Mouse (Mus musculus): ENCODE results near the gene Tbp. TPM values are rescaled to one million over a fixed set of nuclear protein-coding genes. Genes with fewer than 3 reads are reported as not detected.
A peak's percentile ranks its signal among the peaks of the same experiment; 100 is the strongest.

Gene Tbp
- polyA plus RNA-seq (2012; rRNA removed) (21.3 and 22.0 TPM in 2 replicates), polyA plus RNA-seq (2014; fragmentation: Nextera tagmentation; extraction: Ambion mirVana) (19.9 and 24.0 TPM in 2 replicates)

GRCm38 (mm10) chr17:15499656-15500394 lies at the start of gene Tbp, which contains the start of gene Psmb1:
Tbp (plus strand) TSS chr17:15499888.
Psmb1 (minus strand) TSS chr17:15499751.
- 0 out of 2 replicates have a peak, but pooled peaks have one; percentile 21 for TF ChIP-seq EP300 (IDR thresholded peaks at IDR 0.05; ENCODE audit: low read depth)
- TF ChIP-seq CTCF (IDR thresholded peaks at IDR 0.05; ENCODE audit: low read depth): no peak
- Histone ChIP-seq H3K9me3 (ENCODE audit: control insufficient read depth, low read length) (no peaks in the 10 kb centered on the region), H3K4me3 (ENCODE audit: insufficient read depth in 1 of 2, low read depth in 2 of 2, low read length in 2 of 2) (peak within 1 kb of the TSS; percentile 84 to 96), H3K4me2 (ENCODE audit: low read depth) (peak within 1 kb of the TSS; percentile 96), H3K36me3 (replicated peaks; ENCODE audit: control insufficient read depth, insufficient read depth, low read depth) (peaks cover 20% of the 10 kb centered on the region), H3K4me1 (replicated peaks; ENCODE audit: control insufficient read depth in 2 of 2, insufficient read depth in 2 of 2, low read length in 1 of 2) (peaks cover 20 to 26% of the 10 kb centered on the region in 2 experiments), H3K27ac (peak within 1 kb of the TSS; percentile 90), H3K9ac (replicated peaks) (peak within 1 kb of the TSS; percentile 95), H3K27me3 (ENCODE audit: control insufficient read depth, insufficient read depth, low read length) (no peaks in the 10 kb centered on the region)
- peak; percentile 96 for DNase-seq (ENCODE audit: low read depth in 3 of 3, low spot score in 3 of 3)
- ATAC-seq (ENCODE audit: insufficient read depth): peak; percentile 85
- WGBS (ENCODE audit: insufficient replicate concordance): under 1% methylated on average over 63 of the region's 63 CpGs

- Histone ChIP-seq H3K27me3 (ENCODE audit: control insufficient read depth, insufficient read depth, low read length) (no peaks in the 10 kb centered on the region), H3K4me1 (replicated peaks; ENCODE audit: control insufficient read depth in 2 of 2, insufficient read depth in 2 of 2, low read length in 1 of 2) (no peaks in the 10 kb centered on the region; a peak in 1 of 4 replicates), H3K9me3 (ENCODE audit: control insufficient read depth, low read length) (no peaks in the 10 kb centered on the region), H3K4me3 (ENCODE audit: insufficient read depth in 1 of 2, low read depth in 2 of 2, low read length in 2 of 2) (no peak overlapping the region), H3K36me3 (replicated peaks; ENCODE audit: control insufficient read depth, insufficient read depth, low read depth) (no peaks in the 10 kb centered on the region), H3K9ac (replicated peaks) (no peak overlapping the region), H3K27ac (no peak overlapping the region), H3K4me2 (ENCODE audit: low read depth) (no peak overlapping the region)
- no peak for TF ChIP-seq EP300 (IDR thresholded peaks at IDR 0.05; ENCODE audit: low read depth)
- no peak for TF ChIP-seq CTCF (IDR thresholded peaks at IDR 0.05; ENCODE audit: low read depth)
- 54% methylated on average over 4 of the region's 4 CpGs for WGBS (ENCODE audit: insufficient replicate concordance)
- ATAC-seq (ENCODE audit: insufficient read depth): no peak
- no peak for DNase-seq (ENCODE audit: low read depth in 3 of 3, low spot score in 3 of 3)
Observed at GRCm38 (mm10) chr17:15455203-15455602, 44.5 kb upstream of the Tbp start.

GRCm38 (mm10) chr17:15456595-15456994 lies 43.1 kb upstream of the Tbp start:
- no peak overlapping the region for H3K4me3 ChIP-seq (ENCODE audit: insufficient read depth in 1 of 2, low read depth in 2 of 2, low read length in 2 of 2)
- H3K9ac ChIP-seq (replicated peaks): no peak overlapping the region
- TF ChIP-seq EP300 (IDR thresholded peaks at IDR 0.05; ENCODE audit: low read depth): no peak
- TF ChIP-seq CTCF (IDR thresholded peaks at IDR 0.05; ENCODE audit: low read depth): no peak
- no peak overlapping the region for H3K4me2 ChIP-seq (ENCODE audit: low read depth)
- no peak for ATAC-seq (ENCODE audit: insufficient read depth)
- no peaks in the 10 kb centered on the region; a peak in 1 of 4 replicates for H3K4me1 ChIP-seq (replicated peaks; ENCODE audit: control insufficient read depth in 2 of 2, insufficient read depth in 2 of 2, low read length in 1 of 2)
- no peak for DNase-seq (ENCODE audit: low read depth in 3 of 3, low spot score in 3 of 3)
- no peaks in the 10 kb centered on the region for H3K36me3 ChIP-seq (replicated peaks; ENCODE audit: control insufficient read depth, insufficient read depth, low read depth)
- WGBS (ENCODE audit: insufficient replicate concordance): 54% methylated on average over 2 of the region's 2 CpGs
- H3K9me3 ChIP-seq (ENCODE audit: control insufficient read depth, low read length): no peaks in the 10 kb centered on the region
- no peaks in the 10 kb centered on the region for H3K27me3 ChIP-seq (ENCODE audit: control insufficient read depth, insufficient read depth, low read length)
- no peak overlapping the region for H3K27ac ChIP-seq

DNA sequence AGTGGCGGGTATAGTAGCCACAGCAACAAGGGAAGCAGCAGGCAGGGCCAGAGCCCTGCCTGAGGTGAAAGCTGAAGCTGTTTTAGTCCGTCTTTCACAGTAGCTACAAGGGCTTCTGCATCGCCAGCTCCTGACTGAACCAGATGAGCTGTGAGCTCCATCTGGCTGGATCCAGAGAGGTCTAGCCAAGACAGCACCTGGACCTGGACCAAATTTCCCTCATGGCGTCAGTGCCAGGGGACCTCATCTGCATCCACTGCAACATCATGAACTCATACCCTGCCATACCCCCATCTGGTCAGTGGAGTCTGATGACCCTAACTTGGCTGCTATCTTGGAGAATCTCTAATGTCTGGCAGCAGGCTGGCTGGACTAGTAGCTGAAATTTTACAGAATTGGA lies 39.9 kb upstream of the Tbp start:
- no peaks in the 10 kb centered on the region for H3K9me3 ChIP-seq (ENCODE audit: control insufficient read depth, low read length)
- H3K4me1 ChIP-seq (replicated peaks; ENCODE audit: control insufficient read depth in 2 of 2, insufficient read depth in 2 of 2, low read length in 1 of 2): peaks cover 0 to 5% of the 10 kb centered on the region in 2 experiments; a peak in 3 of 4 replicates
- DNase-seq (ENCODE audit: low read depth in 3 of 3, low spot score in 3 of 3) (no peak), ATAC-seq (ENCODE audit: insufficient read depth) (no peak)
- H3K4me3 ChIP-seq (ENCODE audit: insufficient read depth in 1 of 2, low read depth in 2 of 2, low read length in 2 of 2): no peak overlapping the region
- no peak overlapping the region for H3K27ac ChIP-seq
- H3K27me3 ChIP-seq (ENCODE audit: control insufficient read depth, insufficient read depth, low read length): no peaks in the 10 kb centered on the region
- no peaks in the 10 kb centered on the region for H3K36me3 ChIP-seq (replicated peaks; ENCODE audit: control insufficient read depth, insufficient read depth, low read depth)
- TF ChIP-seq EP300 (IDR thresholded peaks at IDR 0.05; ENCODE audit: low read depth): no peak
- H3K9ac ChIP-seq (replicated peaks): no peak overlapping the region
- 72% methylated on average over 4 of the region's 4 CpGs for WGBS (ENCODE audit: insufficient replicate concordance)
- H3K4me2 ChIP-seq (ENCODE audit: low read depth): no peak overlapping the region

DNA sequence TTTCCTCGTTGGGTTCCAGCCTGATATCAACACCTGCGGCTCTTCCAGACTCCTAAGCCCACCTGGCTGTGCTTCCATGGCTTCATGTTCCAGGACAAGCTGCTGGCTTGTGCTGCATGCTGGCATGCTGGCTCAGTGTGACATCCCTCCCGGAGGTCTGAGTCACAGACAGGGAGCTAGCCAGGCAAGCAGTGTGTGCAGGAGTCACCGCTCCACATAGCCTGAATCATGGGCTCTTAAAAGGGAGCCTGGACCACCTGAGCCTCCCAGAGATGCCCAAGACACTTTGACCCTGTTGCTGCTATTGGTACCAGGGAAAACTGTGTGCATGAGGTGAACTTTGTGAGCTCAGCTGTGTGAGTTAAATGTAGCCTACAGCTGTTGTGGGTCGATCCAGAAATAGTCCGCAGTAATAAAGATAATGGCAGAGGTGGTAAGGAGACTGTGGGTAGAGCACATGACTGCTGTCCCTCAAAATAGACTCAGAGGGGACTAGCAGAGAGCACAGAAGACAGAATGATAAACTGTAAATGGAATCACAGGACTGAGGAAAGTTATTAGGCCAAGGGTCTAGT lies 37.7 kb upstream of the Tbp start:
- 74% methylated on average over 6 of the region's 6 CpGs for WGBS (ENCODE audit: insufficient replicate concordance)
- no peaks in the 10 kb centered on the region for H3K36me3 ChIP-seq (replicated peaks; ENCODE audit: control insufficient read depth, insufficient read depth, low read depth)
- no peaks in the 10 kb centered on the region for H3K27me3 ChIP-seq (ENCODE audit: control insufficient read depth, insufficient read depth, low read length)
- no peaks in the 10 kb centered on the region for H3K9me3 ChIP-seq (ENCODE audit: control insufficient read depth, low read length)
- H3K27ac ChIP-seq: no peak overlapping the region
- H3K4me1 ChIP-seq (replicated peaks; ENCODE audit: control insufficient read depth in 2 of 2, insufficient read depth in 2 of 2, low read length in 1 of 2): peaks cover 0 to 5% of the 10 kb centered on the region in 2 experiments; a peak in 3 of 4 replicates
- no peak for DNase-seq (ENCODE audit: low read depth in 3 of 3, low spot score in 3 of 3)
- TF ChIP-seq CTCF (IDR thresholded peaks at IDR 0.05; ENCODE audit: low read depth) (no peak), EP300 (IDR thresholded peaks at IDR 0.05; ENCODE audit: low read depth) (no peak)
- H3K4me3 ChIP-seq (ENCODE audit: insufficient read depth in 1 of 2, low read depth in 2 of 2, low read length in 2 of 2): no peak overlapping the region
- H3K4me2 ChIP-seq (ENCODE audit: low read depth): no peak overlapping the region
- no peak for ATAC-seq (ENCODE audit: insufficient read depth)
- no peak overlapping the region for H3K9ac ChIP-seq (replicated peaks)

Measured in liver, embryonic 14.5 days (tissue).